Mouse (Mus musculus) A20 (cell line): Measurements from ENCODE around the gene Slc2a5.

ENCODE experiments used
- DNase-seq: peaks from one replicate; pipeline ENCODE4 v3.0.0-alpha.2; 2011; ENCODE audit warnings: low read depth, low spot score

The Slc2a5 gene

DNA sequence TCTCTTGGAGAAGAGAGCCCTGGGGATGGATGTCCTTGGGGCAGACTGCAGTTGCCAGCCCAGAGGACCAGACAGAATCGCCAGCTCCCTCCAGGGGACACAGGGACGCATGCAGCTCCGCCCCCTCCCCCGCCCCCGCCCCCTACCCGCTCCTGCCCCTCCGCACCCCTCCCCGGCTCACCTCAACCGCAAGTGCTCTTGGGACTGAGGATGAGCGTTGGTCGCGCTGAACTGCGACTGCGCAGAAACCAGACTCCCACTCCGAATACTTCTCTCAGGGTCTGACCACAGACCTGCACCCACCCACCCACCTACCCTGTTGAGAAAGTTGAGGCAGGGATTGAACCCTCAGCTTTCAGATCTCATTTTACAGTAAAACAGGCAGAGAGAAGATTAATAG lies at the start of gene Slc2a5:
TSS of gene Slc2a5 (plus strand) at position 229 of the 400 bp plus-strand sequence.
- DNase-seq: no peak

DNA sequence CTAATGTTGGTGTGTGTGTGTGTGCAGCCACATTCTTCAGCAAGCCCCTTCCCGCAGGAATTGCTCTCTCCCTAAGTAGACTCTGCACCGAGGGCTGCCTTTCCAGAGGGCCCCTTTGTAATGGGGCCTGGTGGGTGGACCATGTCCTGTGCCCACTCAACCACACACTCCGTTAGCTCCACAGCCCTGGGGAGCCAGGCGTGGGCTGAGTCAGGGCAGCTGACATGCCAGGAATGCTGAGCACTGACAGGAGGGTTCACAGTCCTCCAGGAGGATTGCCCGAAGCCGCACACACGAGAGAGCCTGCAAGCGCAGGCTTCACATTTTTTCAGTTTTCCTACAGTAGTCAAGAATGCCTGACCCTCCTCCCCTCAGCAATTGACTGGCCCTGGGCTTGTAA lies 48.9 kb upstream of the Slc2a5 start:
- DNase-seq: no peak

DNA sequence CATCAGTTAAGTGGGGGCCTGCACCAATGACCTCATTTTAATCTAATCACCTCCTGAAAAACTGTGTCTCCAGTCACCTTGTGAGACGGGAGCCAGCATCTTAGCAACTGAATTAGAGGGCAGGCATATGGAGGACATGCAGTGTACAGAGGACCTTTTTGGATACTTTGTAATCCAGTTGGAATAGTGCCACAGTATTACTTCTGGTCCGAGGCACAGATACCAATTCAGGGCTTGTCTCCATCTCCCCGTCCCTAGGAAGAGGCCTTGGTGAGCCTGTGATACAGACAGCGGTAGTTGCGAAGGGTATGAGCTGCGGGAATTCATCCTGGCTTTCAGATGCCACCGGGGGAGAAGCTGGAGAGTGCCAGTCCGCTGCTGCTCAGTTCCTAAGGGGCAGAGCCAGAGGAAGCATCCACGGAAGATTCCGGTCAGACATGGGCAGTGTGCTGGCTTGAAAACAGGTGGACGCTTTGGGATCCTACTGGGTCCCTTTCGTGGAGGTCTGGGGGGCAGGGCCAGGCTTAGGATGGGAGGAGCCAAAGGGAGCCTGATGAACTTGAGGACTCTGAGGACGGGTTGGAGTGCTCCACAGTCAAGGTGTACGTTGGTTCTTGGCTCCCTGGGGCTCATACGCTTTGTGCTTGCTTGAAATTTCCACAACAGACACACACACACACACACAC lies 46.5 kb upstream of the Slc2a5 start:
- DNase-seq: no peak

DNA sequence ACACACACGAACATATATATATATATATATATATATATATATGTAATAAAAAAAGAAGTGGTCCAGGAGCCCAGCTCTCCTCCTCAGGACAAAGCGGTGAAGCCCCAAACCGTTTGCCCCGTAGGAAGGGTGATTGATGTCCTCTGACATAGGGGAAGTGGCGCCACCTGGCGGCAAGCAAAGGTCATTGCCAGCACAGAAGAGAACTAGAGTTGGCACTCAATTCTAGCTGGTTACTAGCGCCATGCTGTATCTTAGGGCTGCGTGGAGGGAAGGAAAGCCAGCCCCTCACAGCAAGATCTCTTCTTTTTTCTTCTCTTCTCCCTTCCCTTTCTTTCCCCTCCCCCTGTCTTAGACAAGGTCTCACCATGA lies 46.0 kb upstream of the Slc2a5 start:
- peak; percentile 58 for DNase-seq

DNA sequence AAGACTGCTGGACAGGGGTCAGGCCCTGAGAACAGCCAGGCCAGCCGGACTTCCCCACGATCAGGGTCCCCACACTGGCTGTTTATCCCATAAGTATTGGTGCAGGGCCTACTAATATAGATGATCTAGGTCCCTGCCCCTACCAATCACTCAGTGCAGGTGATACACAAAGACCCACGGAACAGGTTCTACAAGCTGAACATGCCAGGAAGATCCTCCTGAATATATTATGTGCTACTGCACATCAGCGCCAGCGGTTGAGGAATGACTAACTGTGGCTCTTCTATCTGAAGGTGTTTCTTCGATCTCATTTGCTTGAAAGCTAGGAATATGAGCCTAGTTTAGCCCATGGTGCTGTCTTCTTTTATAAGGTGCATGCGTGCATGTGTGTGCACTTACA lies 43.7 kb upstream of the Slc2a5 start:
- no peak for DNase-seq

DNA sequence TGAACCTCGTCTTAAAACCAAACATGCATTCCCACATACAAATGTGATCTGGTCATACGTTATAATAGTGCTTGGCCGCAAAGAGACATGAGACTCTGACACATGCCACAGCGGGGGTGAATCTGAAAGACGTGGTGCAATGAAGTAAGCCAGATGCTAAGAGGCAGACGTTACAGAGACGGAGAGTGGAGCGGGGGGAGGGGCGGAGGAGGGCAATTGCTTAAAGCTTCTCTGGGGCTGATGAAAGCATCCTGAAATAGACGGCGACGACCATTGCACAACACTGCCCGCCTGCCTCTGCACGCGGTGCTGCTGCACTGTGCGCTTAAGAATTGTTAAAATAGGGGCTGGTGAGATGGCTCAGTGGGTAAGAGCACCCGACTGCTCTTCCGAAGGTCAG lies 42.9 kb upstream of the Slc2a5 start:
- no peak for DNase-seq

DNA sequence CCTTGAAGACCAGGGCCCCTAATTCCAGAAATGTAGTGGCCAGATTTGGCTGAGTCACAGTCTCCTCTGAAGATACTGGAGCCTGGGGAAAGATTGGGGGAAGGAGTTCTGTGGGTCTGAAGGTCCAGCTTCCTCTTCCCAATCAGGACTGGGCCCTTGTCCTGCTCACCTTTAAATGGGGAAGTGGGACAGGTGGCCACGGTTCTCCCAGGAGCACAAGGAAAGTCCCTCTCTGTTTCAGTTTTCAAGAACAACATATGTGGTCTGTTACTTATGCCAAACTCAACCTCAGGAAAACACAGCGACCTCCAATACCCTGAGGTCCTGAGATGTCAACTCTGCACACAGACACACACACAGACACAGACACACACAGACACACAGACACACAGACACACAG lies 40.4 kb upstream of the Slc2a5 start:
- DNase-seq: peak; percentile 39

DNA sequence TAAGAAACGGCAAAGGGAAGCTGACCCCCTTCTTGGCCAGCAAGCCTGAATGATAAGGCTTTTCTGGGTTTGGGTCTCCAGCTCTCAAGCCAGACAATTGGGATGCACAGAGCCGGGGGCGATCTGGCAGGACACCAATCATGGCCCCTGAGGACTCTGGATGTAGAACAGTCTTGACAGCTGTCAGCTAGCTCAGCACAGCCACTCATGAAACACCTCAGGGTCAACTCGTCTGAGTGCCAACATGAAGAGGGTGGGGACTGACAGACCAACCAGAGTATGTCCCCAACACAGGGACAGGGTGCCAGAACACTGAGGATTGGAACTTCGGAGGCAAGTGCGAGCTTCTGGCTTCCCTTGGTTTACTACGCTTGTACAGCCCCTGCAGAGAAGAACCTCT lies 39.8 kb upstream of the Slc2a5 start:
- DNase-seq: no peak

DNA sequence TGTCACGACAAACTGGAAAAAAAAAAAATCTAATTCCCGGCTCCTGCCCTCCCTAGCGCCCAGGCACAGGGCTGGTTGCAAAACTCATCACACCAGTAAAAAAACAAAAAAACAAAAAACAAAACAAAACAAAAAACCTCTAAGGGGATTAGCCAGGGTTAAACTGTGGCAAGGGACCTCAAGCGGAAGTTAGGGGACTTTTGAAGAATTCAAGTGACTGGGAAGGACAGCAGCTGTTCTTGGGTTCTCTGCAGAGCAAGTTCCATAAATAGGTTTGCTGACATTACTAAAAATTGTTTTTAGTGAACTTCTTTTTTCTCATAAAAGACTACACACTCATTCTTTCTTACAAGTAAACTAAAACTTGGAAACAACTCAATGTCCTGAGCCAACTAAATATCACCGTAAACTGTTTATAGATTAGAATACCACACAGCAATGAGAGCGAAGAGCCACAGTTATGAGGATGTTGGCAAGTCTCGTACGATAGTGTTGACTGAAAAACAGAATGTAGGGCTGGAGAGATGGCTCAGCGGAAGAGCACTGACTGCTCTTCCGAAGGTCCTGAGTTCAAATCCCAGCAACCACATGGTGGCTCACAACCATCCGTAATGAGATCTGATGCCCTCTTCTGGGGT lies 38.6 kb upstream of the Slc2a5 start:
- peak; percentile 40 for DNase-seq

DNA sequence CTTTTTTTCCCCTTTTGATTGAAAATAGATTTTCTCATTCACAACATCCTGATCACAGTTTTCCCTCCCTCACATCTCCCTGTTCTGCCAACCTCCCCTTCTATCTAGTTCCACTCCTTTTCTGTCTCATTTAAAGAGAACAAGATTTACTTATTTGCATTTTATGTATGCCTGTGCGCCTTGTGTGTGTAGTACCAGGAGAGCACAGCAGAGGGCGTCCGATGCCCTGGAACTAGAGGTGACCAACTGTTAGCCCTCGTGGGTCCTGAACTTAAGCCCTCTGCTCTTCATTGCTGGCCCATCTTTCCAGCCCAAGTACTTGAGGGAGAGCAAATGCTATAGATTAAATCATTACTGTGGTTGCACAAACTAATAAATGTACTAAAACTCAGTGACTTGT lies 33.7 kb upstream of the Slc2a5 start:
- peak; percentile 66 for DNase-seq

DNA sequence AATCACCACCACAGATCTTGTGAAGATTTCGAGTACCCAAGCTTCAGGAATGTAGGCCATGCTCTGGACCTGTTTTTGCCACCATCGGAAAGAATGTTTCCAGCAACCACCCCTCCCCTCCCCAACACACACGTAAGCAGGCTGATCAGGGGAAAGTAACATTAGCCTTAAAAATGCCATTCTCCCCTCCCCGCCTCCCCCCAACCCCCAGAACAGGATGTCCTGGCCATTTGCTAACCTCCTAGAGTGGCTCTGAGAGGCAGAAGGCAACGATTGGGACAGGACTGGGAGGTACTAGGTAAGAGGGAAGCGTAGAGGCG lies 32.3 kb upstream of the Slc2a5 start:
- no peak for DNase-seq

DNA sequence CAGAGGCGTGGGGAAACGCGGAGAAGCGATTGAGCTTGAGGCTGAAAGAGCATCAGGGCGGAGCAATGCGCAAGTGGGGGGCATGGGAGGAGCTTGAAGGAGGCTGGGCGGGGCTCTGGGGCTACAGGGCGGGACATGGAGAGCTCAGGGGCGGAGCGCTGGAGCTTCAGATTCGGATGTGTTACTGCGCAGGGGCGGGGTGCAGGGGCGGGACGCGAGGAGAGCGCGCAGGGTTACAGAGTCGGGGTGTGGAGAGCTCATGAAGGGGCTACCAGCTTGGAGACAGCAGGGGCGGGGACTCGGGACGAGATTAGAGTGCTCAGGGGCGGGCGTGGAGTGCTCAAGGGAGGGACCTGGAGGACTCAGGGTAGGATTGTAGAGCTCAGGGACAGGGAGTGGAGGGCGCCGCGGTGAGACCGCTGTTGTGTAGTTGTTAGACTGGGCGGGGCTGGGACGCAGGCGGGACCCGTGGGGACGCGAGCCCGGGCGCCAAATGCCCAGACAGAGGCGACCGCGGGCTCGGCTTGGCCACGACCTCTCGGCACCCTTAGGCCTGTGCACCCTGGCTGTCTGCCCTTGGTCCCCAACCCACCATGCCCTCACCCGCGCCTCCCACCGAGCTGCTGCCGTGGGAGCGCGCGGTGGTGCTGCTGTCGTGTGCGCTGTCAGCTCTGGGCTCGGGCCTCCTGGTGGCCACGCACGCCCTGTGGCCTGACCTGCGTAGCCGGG lies 31.8 kb upstream of the Slc2a5 start, which contains the start of gene Gpr157:
TSS of gene Gpr157 (plus strand) at position 205 of the 729 bp plus-strand sequence.
- peak; percentile 98 for DNase-seq

DNA sequence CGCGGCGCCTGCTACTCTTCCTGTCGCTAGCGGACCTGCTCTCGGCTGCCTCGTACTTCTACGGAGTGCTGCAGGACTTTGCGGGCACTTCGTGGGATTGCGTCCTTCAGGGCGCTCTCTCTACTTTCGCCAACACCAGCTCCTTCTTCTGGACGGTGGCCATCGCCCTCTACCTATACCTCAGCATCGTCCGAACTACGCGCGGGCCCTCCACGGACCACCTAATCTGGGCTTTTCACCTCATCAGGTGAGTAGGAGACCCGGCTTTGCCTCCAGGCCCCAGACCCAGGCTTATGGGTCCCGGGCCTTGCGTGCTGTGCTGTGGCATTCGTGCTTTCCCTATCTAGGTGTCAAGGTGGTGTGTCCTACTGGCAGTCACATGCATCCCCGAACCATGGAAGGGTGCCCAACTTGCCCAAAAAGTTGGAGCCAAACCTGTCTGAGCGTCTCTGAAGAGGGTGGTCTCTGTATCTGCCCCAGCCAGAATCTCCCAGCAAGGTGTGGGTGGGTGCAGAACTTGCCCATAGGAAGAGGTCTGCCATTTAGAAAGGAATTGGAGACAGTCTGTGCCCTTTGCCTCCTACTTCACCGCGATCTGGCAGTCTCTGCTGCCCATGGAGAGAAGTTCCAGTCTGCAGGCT lies 31.1 kb upstream of the Slc2a5 start:
- DNase-seq: no peak

DNA sequence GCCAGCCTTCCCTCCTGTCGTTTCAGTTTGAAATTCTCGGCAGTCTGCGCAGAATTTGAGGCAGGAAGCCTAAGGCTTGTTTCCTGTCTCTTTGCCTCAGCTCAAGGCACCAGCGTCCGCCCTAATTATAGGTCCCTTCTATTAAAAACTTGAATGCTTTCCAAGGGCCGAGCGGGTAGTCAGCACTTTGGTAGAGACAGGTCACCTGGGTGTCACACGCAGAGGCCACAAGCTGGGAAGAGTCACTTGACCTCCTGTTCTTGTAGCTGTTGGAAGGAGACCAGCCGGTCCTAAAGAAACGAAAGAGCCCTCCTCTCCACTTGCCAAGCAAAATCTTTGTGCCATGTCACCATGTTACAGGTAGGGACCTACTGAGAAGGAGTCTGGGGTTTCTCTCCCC lies 30.0 kb upstream of the Slc2a5 start:
- no peak for DNase-seq

DNA sequence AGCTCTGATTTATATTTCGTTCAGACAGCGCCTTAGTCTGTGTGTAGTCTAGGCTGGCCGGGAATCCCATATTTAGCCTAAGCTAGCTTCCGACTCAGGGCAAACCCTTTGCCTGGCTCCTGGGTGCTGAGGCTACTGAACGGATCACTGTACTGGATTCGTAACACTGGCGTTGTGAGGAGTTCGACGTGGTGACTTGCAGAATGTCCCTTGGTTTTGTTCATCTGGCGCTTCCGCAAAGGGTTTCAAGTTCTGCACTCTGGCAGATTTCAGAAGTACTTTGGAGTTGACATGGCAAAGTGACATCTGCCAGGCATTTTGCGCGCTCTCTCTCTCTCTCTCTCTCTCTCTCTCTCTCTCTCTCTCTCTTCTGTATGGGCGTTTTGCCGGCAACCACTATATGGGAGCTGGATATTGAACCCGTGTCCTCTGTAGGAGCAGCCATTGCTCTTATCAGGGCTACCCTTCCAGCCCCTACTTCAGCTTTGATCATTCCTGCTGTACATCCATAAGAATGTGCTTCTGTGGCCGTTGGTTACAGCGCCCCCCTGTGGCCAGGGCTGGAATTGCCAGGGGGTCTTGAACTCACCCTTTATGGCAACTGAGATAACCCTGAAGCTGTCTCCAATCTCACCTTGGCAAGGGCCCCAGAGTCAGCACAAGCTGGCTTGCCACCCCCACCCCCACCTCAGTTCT lies 27.0 kb upstream of the Slc2a5 start:
- peak; percentile 65 for DNase-seq

DNA sequence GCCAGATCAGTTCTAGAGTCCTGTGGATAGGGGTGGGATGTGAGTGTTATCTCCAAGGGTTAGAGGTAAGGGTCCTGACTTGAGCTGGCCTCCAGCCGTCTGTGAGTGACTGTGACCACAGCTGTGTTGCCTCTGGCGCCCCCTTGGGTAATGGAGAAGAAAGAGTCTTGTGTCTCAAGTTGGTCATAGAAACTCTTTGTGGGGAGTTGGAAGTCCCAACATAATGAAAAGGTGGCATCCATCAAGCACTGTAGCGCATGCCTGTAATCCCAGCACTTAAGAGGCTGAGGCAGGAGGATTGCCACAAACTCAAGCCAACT lies 26.5 kb upstream of the Slc2a5 start:
- no peak for DNase-seq

DNA sequence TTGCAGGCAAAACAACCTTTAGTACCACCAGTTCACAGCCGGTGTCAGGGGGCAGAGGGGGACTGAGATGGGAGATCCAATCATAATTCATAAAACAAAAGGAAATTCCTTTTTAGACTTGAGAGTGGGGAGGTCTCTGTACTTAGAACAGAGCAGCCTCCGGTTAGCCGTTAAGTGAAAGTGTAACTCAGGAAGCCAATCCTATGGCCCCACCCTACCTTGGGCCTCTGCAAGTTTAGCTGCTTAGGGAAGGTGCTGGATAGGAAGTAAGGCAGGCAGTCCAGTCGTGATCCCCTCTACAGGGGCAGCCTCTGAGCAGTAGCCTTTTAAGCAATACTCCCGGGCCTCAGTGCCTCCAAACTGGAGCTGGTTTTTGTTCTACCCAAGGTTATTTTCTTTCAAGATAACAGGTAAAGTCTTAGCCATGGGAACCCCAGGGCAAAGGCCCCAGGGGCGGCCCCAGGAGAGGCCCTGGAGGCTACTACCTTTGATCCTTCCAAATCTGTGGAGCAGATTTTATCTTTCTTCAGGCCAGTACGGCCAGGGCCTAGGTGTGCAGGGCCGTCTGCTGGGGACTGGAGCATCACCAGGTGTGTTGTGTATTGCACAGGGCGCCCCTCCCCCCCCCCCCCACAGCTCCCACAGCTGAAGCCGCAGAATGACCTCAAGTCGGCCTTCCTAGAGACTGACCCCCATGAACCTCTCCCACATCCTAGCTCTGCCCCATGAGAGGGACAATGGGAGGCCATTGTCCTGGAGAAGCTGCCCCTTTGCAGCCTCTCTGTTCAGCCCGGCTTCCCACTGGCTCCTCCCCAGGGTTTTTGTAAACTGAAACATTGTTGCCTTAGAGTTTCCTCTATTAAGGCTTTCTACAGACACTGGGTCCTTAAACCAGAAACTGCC lies 25.3 kb upstream of the Slc2a5 start:
- no peak for DNase-seq

DNA sequence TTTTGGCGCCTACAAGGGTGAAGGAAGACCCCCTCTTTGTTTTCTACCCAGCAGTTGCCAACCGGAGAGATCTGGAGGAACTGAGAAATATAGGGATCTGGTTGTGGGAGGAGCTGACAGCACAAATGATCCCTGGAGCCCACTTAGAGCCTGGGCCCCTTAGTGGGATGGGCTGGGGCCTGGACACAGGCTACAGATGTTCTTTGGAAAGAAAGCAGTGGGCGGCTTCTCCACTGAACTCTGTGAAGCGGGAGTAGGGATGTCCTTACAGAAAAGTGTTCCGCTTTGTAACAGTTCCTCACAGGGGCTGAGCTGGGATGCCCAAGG lies 24.7 kb upstream of the Slc2a5 start:
- DNase-seq: no peak

DNA sequence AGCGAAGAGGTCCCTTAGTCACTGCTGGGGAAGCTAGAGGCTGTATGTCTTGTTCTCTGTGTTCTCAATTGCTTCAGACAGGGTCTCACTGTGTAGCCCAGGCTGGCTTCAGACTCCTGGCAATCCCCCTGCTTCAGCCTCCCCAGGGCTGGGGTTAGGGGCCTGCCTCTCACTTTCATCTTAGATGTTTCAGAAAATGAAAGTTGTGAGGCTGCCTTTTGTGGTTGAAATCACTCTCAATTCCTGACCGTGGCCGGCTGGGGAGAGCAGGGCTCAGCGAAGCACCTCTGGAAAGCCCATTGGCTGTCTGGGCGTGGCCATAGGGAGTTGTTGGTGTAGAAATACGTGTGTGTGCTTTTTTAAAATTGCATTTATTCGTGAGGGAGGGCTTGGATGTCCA lies 22.8 kb upstream of the Slc2a5 start:
- peak; percentile 72 for DNase-seq

DNA sequence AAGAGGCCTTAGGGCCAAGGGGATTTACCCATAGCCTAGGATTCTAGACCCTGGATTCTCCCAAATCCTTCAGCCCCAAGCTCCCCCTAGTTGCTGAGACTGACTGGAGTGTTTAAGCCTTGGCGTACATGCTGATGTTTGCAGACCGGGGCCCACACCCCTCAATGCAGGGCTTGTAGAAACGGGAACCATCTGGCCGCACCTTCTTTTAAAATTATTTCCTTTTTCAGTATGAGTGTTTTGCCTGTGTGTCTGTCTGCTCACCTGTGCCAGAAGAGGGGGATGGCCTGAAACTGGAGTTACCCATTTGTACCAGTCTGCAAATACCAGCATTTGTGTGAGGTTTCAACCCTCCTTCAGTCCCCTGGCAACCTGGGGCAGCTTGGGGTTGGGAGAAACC lies 21.2 kb upstream of the Slc2a5 start:
- peak; percentile 89 for DNase-seq

DNA sequence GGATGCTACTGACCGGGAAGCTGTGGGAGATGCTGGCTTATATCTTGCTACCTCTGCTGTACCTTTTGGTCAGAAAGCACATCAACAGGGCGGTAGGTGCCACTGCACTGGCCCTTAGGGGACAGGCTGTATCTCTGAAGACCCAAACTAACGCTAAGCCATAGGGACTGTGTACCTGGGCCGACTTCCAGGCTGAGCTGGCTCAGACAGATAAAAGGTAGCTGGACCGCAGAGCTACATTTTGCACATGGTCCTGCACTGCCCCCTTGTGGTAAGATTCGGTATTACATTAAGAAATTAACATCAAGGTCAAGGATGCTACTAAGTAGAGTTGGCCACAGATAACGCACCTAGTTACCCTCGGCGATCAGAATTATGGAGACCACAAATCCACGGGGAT lies 20.2 kb upstream of the Slc2a5 start:
- DNase-seq: peak; percentile 84
